Mouse (Mus musculus) ES-E14 (cell line): ENCODE measurements at regions not wholly inside any gene's neighbourhood (a gene's known extent, or its start where the extent isn't known, plus 50 kb on each side); places are given as distances from the start of the nearest gene placed in this dataset.
A peak's percentile ranks its signal among the peaks of the same experiment; 100 is the strongest.

Experiments
- DNase-seq: peaks from one replicate; pipeline ENCODE4 v3.0.0-alpha.2; 2013; ENCODE audit warnings: low read depth, low spot score
- H3K27ac ChIP-seq: 2 replicates; pipeline ENCODE4 v1.5.1; 2012; ENCODE audit warnings: low read depth, mild to moderate bottlenecking, low read length, moderate library complexity, mixed read lengths; ENCODE audit not compliant: poor library complexity, insufficient read depth, severe bottlenecking
- H3K36me3 ChIP-seq: 2 replicates; pipeline ENCODE4 v1.6.1; 2012; ENCODE audit warnings: mild to moderate bottlenecking, low read length, moderate library complexity, mixed read lengths; ENCODE audit not compliant: control insufficient read depth, poor library complexity, insufficient read depth, severe bottlenecking
- H3K4me1 ChIP-seq, 2 experiments: fragments of 150-350 bp in 1 of 2; sonication (generic) in 1 of 2; 2 replicates each; pipeline ENCODE4 v1.6.1; 2012; ENCODE audit warnings: low read length in 2 of 2, mild to moderate bottlenecking in 1 of 2, mixed read lengths in 1 of 2; ENCODE audit not compliant: control insufficient read depth in 2 of 2, insufficient read depth in 2 of 2, poor library complexity in 1 of 2
- H3K4me3 ChIP-seq, 2 experiments: fragments of 150-350 bp in 1 of 2; sonication (generic) in 1 of 2; 2 replicates each; pipeline ENCODE4 v1.5.1; 2012; ENCODE audit warnings: low read length in 2 of 2, low read depth in 1 of 2, mild to moderate bottlenecking in 1 of 2, mixed read lengths in 1 of 2; ENCODE audit not compliant: insufficient read depth in 1 of 2, poor library complexity in 1 of 2, severe bottlenecking in 1 of 2
- H3K9ac ChIP-seq: 2 replicates; pipeline ENCODE4 v1.6.1; 2012; ENCODE audit warnings: low read depth, mild to moderate bottlenecking, low read length, mixed read lengths; ENCODE audit not compliant: poor library complexity, insufficient read depth, severe bottlenecking
- H3K9me3 ChIP-seq: fragments of 150-350 bp; sonication (generic); 2 replicates; pipeline ENCODE4 v1.6.1; 2012; ENCODE audit warnings: low read depth, mild to moderate bottlenecking, low read length; ENCODE audit not compliant: control insufficient read depth, insufficient read depth
- CHD2 ChIP-seq: IDR thresholded peaks from 2 replicates; pipeline ENCODE4 v1.6.1; 2014; ENCODE audit warnings: mild to moderate bottlenecking, low read depth, low read length, inconsistent platforms
- HCFC1 ChIP-seq: IDR thresholded peaks from 2 replicates; pipeline ENCODE4 v1.6.1; 2012; ENCODE audit warnings: low read length, inconsistent platforms, borderline replicate concordance; ENCODE audit not compliant: insufficient read depth
- MAFK ChIP-seq: IDR thresholded peaks from 2 replicates; pipeline ENCODE4 v1.6.1; 2014; ENCODE audit warnings: mild to moderate bottlenecking, low read depth, low read length, inconsistent platforms; ENCODE audit not compliant: insufficient read depth
- ZC3H11A ChIP-seq: IDR thresholded peaks from 2 replicates; pipeline ENCODE4 v1.6.1; 2012; ENCODE audit warnings: low read depth, mild to moderate bottlenecking, inconsistent platforms, low read length, borderline replicate concordance
- ZNF384 ChIP-seq: IDR thresholded peaks from 2 replicates; pipeline ENCODE4 v1.6.1; 2012; ENCODE audit warnings: low read depth, low read length, inconsistent platforms
- in situ Hi-C, 2 experiments: fragments of 600-800 bp; cut with MboI; formaldehyde crosslinking; loops; one replicate each; pipeline ENCODE4 v1.15.1; 2025; ENCODE audit warnings: low sequenced_read_pairs in 2 of 2, inconsistent platforms in 1 of 2; ENCODE audit not compliant: unreplicated experiment in 2 of 2

DNA sequence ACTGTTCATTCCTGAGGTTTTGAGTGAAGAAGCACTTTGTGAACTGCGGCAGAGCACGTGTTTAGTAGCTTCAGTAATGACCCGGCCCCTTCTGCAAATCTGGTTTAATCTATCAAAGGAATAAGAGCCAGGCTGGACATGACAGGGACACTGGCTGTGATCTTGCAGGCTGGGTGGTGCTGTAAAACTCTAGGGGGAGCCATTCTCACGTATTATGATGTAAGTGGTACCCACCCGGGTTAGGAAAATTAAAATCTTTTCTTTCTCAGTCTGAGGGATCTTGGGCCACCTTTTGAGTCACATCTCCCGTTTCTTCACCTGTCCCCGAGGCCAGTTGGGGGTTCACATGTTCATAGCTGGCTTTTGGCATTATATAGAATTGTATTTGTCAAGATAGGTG, 126.0 kb downstream of the Zfp326 start:
- no peak overlapping the region for H3K27ac ChIP-seq
- H3K4me3 ChIP-seq, result no peak overlapping the region
- H3K4me1 ChIP-seq, result no peaks in the 10 kb centered on the region
- no peak for DNase-seq
- H3K9ac ChIP-seq, result no peak overlapping the region
- no peaks in the 10 kb centered on the region for H3K36me3 ChIP-seq
- no peaks in the 10 kb centered on the region for H3K9me3 ChIP-seq
- no peak for TF ChIP-seq ZNF384
- no peak for TF ChIP-seq CHD2
- no peak for TF ChIP-seq ZC3H11A
- no peak for TF ChIP-seq MAFK
- TF ChIP-seq HCFC1, result no peak
- in situ Hi-C loops, result no loop called here

DNA sequence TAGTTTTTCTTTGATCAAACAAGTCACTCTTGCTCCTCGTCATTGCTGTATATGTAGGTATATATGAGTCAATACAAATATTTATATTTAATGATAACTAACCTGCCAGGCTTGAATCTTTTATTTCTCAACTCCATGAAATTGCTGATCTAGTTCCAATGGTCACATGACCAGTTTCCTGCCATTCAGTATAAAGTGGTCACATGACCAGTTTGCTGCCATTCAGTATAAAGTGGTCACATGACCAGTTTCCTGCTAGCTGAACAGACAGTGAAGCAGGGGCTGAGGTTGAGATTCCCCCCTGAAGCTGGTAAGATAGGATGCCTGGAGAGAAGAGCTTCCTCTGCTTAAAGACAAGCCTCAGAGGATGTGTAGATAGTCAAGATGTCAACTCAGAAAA, 117.9 kb downstream of the Zfp326 start:
- H3K9ac ChIP-seq, result no peak overlapping the region
- no peak overlapping the region for H3K27ac ChIP-seq
- H3K4me3 ChIP-seq, result no peak overlapping the region
- TF ChIP-seq MAFK (0 out of 2 replicates have a peak, but pooled peaks have one; percentile 28), HCFC1 (no peak)
- H3K4me1 ChIP-seq, result no peaks in the 10 kb centered on the region
- no peaks in the 10 kb centered on the region for H3K9me3 ChIP-seq
- no peak for DNase-seq
- in situ Hi-C loops, result no loop called here
- H3K36me3 ChIP-seq, result no peaks in the 10 kb centered on the region

DNA sequence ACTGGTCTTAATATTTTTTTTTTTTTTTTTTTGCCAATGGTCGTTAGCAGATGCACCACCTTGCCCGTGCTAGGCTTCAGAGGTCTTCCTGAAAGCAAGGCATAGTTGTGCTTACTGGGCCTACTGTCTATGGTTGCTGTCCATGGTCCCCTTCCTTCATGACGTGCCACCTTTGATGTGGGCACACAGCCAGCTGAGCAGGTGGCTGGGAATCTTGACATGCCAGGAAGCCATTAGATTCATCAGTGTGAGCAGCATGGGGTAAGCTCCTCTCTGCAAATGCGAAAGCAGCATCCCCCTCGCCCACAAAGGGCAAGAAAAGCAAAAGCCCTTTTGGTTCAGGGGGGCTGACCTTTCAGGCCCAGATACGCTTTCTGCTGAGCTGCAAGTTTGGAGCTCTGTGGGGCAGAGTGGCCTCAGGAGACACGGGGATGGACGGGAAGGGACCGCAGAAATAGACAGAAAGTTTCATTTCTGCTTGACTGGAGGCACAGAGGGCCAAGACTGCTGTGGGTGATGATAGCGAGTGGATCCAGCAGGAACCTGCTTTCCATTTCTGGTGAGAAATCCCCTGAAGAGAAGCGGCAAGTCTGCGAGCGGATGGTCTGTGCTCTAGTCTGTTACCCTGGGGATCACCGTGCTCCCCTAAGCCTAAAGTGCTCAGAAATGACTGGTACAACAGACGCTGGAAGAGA, 116.8 kb downstream of the Zfp326 start:
- in situ Hi-C loops, result no loop called here
- Histone ChIP-seq H3K4me3 (no peak overlapping the region), H3K9me3 (no peaks in the 10 kb centered on the region), H3K9ac (no peak overlapping the region), H3K27ac (no peak overlapping the region), H3K4me1 (no peaks in the 10 kb centered on the region), H3K36me3 (no peaks in the 10 kb centered on the region)
- TF ChIP-seq ZC3H11A, result no peak
- no peak for TF ChIP-seq ZNF384
- TF ChIP-seq CHD2, result no peak
- no peak for TF ChIP-seq HCFC1
- no peak for TF ChIP-seq MAFK
- DNase-seq, result no peak

DNA sequence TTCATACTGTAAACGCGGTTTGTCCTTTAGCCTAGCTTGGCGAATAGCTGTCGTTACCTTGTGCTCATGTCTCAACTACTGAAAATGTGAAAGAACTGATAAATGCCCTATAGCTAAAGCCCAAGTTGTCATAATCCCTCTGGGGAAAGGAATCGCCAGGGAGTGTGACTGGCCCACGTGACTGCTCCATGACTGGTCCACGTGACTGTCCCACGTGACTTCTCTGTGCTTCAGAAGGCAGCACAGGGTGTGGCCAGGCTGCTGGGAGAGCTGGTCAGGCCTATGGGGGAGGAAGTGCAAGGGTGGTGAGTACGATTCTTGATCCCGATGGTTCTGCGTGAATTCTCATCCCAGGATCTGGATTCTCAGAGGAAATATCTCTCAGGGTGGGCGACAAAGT, 114.4 kb downstream of the Zfp326 start:
- Histone ChIP-seq H3K27ac (no peak overlapping the region), H3K4me3 (no peak overlapping the region), H3K4me1 (no peaks in the 10 kb centered on the region), H3K9ac (no peak overlapping the region), H3K9me3 (no peaks in the 10 kb centered on the region), H3K36me3 (no peaks in the 10 kb centered on the region)
- in situ Hi-C loops, result no loop called here
- TF ChIP-seq CHD2 (no peak), ZNF384 (no peak)
- no peak for DNase-seq

DNA sequence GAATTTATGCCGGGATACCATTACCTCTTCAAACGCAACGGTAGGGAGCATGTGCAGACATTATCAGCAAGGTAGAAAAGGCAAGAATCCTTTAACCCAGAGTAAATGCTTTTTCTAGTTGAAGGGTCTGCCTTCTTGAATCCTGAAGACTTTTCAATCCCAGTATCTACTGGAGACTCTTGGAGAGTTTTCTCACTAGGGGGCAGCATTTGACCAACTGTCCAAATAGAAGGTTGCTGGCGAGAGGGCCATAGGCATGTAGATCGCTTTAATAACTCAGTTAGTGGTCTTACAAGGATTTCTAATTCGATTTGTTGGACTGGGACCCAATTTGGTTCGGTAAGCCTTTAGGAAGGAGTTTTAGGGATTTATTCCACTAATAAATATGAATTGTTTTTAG, 110.0 kb downstream of the Zfp326 start:
- TF ChIP-seq ZNF384 (no peak), ZC3H11A (peak; percentile 46; the same call in 1 of the 2 replicates)
- Histone ChIP-seq H3K4me3 (no peak overlapping the region), H3K4me1 (no peaks in the 10 kb centered on the region), H3K36me3 (no peaks in the 10 kb centered on the region), H3K9me3 (no peaks in the 10 kb centered on the region), H3K9ac (no peak overlapping the region), H3K27ac (no peak overlapping the region)
- DNase-seq, result peak; percentile 56
- in situ Hi-C loops, result no loop called here
